Mouse (Mus musculus) cerebellum, postnatal 14 days (tissue): ENCODE results near the gene Mast3.

Source experiments
- DNase-seq, 2 experiments: peaks; one replicate each; pipeline ENCODE4 v3.0.0; 2021; ENCODE audit warnings: mixed read lengths in 2 of 2

Gene Mast3

DNA sequence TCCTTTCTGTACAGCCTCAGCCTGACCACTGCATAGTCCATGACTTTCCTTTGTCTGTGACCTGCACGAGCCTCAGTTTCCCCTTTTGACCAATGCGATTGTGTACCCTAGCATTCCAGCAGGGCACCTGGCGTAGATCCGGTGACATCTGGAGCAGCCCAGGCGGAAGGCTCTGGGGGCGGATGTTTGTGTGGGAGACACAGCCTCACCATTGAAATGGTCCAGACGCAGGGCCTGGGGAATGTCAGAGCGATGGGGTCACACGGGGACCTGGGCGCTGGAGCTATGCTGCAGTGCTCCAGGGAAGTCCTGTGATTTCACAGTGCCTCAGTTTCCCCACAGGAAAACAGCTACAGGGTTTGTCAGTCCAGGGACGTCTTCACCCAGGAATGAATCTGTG, 62.7 kb downstream of the Mast3 start:
- DNase-seq, result no peak

DNA sequence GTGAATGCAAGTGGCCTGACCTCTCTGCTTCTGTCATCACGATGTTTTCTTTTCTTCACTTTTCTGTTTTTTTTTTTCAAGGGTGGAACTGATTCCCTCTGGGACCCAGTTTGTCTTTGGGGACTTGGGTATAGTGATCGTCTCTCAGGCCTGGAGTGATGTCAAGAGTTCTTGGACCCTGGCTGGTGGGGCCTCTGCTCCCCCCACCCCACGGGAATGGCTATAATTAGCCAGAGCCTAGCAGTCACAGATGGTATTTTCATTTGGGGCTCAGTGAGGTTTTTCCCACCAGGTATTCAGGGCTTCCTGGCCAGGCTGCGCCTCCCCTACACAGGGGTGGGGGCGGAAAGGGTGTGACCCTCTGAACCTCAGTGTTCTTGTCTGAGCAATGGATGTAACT, 63.2 kb downstream of the Mast3 start:
- DNase-seq, result no peak

DNA sequence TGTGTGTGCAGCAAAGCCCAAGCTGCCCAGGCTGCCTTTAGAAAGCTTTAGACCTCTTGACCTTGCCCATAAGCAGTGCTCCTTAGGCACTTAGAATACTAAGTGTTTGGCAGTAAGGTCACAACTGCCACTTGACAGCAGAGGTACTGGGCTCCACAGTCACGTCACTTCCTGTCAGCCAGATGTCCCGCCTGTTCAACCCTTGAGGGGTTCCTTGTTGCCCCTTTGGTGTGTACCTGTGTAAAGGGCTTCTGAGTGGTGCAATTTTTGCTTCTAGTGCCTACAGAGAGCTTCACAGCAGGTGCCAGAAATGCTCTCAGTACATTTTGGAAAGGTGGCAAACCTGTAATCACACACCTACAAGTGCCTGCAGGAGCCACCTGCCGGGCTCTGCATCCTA, 66.6 kb downstream of the Mast3 start:
- no peak for DNase-seq

DNA sequence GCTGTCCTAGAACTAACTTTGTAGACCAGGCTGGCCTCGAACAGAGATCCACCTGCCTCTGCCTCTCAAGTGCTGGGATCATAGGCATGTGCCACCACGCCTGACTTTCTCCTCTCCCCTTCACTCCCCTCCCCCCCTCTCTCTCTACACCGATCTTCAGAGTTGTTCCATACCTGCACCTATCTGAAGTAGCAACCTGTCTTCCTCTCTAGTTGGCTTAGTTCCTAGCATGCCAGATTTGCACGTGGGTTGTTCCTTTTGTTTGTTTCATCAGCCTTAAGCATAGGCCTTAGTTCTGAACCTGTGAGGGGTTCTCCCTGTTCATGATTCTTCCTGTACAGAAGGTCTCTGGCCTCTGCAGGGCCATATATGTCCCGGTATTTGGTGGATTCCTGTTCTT, 67.1 kb downstream of the Mast3 start:
- no peak for DNase-seq

DNA sequence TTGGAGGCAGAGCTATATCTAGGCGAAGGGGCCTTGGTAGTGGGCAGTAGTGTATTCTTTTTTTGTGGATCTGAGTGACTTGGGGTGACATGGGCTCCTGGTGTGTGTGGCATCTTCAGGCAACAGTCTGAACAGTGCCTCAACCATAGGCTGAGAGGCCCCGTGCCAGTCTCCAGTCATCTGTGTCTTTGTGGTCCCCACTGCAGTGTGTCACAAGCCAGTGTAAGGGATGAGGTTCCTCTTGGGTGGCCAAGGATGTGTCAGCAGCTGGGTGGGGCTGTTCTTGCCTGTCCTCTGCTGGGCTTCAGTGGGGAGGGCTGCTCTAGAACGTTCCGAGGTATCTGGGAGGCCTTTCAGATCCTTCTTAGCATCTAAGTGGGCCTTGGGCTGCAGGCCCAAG, 73.9 kb downstream of the Mast3 start:
- no peak for DNase-seq

DNA sequence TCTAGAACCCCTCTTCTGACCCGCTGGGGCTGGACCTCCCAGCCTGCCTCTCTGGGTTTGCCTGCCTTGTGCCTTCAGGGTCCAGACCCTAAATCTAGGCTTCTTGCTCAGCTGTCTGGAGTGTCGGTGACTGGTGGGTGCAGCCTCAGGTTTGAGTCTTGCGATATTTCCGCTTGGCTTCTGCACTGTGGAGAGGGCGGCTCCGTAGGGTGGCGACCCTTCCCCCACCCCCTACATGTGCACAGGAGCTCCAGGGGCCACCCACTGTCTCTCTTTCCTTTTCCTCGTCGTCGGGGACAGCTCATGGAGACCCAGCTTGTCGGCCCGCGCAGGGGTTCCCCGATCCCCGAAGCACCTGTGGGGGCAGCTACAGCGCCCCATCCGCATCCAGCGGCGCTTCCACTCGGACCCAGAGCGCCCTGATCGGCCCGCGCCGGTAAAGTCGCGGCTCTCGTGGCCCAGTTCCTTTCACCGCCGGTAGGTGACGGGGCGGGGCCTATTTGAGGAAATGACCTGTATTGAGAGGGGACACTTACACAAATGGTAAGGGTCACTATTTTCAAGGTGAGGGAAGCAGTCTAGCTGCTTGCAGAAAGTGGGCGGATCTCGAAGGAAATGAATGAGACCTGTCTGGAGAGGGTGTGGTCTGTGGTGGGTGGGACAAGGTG, 74.9 kb downstream of the Mast3 start:
- peak in 1 of 2 experiments; percentile 33 for DNase-seq
